Mouse (Mus musculus): ENCODE measurements at regions not wholly inside any gene's neighbourhood (a gene's known extent, or its start where the extent isn't known, plus 50 kb on each side); places are given as distances from the start of the nearest gene placed in this dataset.

DNA sequence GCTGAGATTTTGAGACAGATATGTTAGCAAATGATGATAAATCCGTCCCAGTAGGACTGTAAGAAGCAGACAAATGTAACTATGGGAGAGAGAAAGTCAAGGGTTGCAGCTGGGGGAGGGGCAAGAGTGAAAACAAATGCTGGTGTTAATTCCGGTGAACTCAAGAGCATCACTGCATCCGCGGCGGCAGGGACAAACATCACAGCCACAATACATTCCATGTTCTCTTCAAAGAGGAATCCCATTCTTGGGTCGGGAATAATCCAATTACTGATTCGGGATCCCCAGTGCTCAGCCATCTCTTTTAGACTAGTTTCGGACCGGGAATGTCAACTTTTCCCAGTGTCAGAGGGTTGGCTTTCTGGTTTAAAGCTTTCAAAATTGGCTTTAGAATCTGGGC lies 243.5 kb upstream of the Irx5 start:
- Histone ChIP-seq H3K36me3 (ENCODE audit: control insufficient read depth, insufficient read depth, low read length) (no peaks in the 10 kb centered on the region), H3K27me3 (ENCODE audit: control insufficient read depth, insufficient read depth, low read length) (no peaks in the 10 kb centered on the region), H3K27ac (ENCODE audit: low read depth, low read length) (no peak overlapping the region), H3K4me2 (ENCODE audit: low read depth) (peak overlapping the region; percentile 32), H3K9me3 (ENCODE audit: control insufficient read depth, low read length) (no peaks in the 10 kb centered on the region), H3K9ac (ENCODE audit: low read length) (no peak overlapping the region), H3K4me1 (ENCODE audit: control insufficient read depth, insufficient read depth, low read length) (peaks cover 16% of the 10 kb centered on the region), H3K4me3 (ENCODE audit: low read depth, low read length) (no peak overlapping the region)
- no peak for ATAC-seq (ENCODE audit: insufficient read depth, low FRiP score, low TSS enrichment)
- 6% methylated on average over 9 of the region's 9 CpGs for WGBS
- DNase-seq (ENCODE audit: low spot score): peak; percentile 48

DNA sequence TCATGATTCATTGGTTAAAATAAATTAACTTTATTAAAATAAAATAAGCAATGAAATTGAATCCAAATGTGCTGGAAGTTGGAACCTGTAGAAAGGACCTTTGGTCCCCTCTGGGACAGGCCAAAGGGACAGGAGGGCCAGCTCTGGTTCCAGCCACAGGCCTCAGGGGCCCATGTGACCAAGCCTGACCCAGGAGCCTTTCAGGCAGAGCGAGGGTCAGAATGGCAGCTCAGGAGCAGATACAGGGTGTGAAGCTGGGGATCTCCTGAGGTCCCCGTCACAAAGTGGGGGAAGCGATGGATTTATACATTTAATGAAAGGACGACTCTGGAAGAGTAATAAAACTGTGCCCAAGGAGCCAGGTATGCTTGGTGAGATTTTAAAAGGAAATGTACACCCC lies 244.0 kb upstream of the Irx5 start:
- WGBS: 32% methylated on average over 4 of the region's 4 CpGs
- Histone ChIP-seq H3K4me2 (ENCODE audit: low read depth) (no peak overlapping the region), H3K27me3 (ENCODE audit: control insufficient read depth, insufficient read depth, low read length) (no peaks in the 10 kb centered on the region), H3K27ac (ENCODE audit: low read depth, low read length) (no peak overlapping the region), H3K4me3 (ENCODE audit: low read depth, low read length) (no peak overlapping the region), H3K9me3 (ENCODE audit: control insufficient read depth, low read length) (no peaks in the 10 kb centered on the region), H3K4me1 (ENCODE audit: control insufficient read depth, insufficient read depth, low read length) (peaks cover 16% of the 10 kb centered on the region), H3K9ac (ENCODE audit: low read length) (no peak overlapping the region), H3K36me3 (ENCODE audit: control insufficient read depth, insufficient read depth, low read length) (no peaks in the 10 kb centered on the region)
- ATAC-seq (ENCODE audit: insufficient read depth, low FRiP score, low TSS enrichment): no peak
- DNase-seq (ENCODE audit: low spot score): no peak

GRCm38 (mm10) chr8:92104561-92104960 lies 252.9 kb upstream of the Irx5 start:
- WGBS: 58% methylated on average over 6 of the region's 6 CpGs
- no peaks in the 10 kb centered on the region for H3K27me3 ChIP-seq (ENCODE audit: control insufficient read depth, insufficient read depth, low read length)
- no peaks in the 10 kb centered on the region for H3K9me3 ChIP-seq (ENCODE audit: control insufficient read depth, low read length)
- DNase-seq (ENCODE audit: low spot score) (no peak), ATAC-seq (ENCODE audit: insufficient read depth, low FRiP score, low TSS enrichment) (no peak)
- H3K27ac ChIP-seq (ENCODE audit: low read depth, low read length): no peak overlapping the region
- no peaks in the 10 kb centered on the region for H3K4me1 ChIP-seq (ENCODE audit: control insufficient read depth, insufficient read depth, low read length)
- no peak overlapping the region for H3K4me3 ChIP-seq (ENCODE audit: low read depth, low read length)
- no peaks in the 10 kb centered on the region for H3K36me3 ChIP-seq (ENCODE audit: control insufficient read depth, insufficient read depth, low read length)
- no peak overlapping the region for H3K4me2 ChIP-seq (ENCODE audit: low read depth)
- no peak overlapping the region for H3K9ac ChIP-seq (ENCODE audit: low read length)

- 86% methylated on average over 4 of the region's 4 CpGs for WGBS
These were observed 254.9 kb upstream of the Irx5 start for GRCm38 (mm10) chr8:92102521-92102920.

GRCm38 (mm10) chr8:92095276-92095675 lies 262.1 kb upstream of the Irx5 start:
- Histone ChIP-seq H3K9me3 (ENCODE audit: control insufficient read depth, low read length) (no peaks in the 10 kb centered on the region), H3K27me3 (ENCODE audit: control insufficient read depth, insufficient read depth, low read length) (no peaks in the 10 kb centered on the region), H3K9ac (ENCODE audit: low read length) (no peak overlapping the region), H3K4me2 (ENCODE audit: low read depth) (no peak overlapping the region), H3K4me1 (ENCODE audit: control insufficient read depth, insufficient read depth, low read length) (no peaks in the 10 kb centered on the region), H3K27ac (ENCODE audit: low read depth, low read length) (no peak overlapping the region), H3K36me3 (ENCODE audit: control insufficient read depth, insufficient read depth, low read length) (no peaks in the 10 kb centered on the region), H3K4me3 (ENCODE audit: low read depth, low read length) (no peak overlapping the region)
- DNase-seq (ENCODE audit: low spot score) (no peak), ATAC-seq (ENCODE audit: insufficient read depth, low FRiP score, low TSS enrichment) (no peak)
- WGBS: 58% methylated on average over 12 of the region's 12 CpGs

More at GRCm38 (mm10) chr8:92102521-92102920, 254.9 kb upstream of the Irx5 start:
- H3K4me2 ChIP-seq (ENCODE audit: low read depth): no peak overlapping the region
- H3K36me3 ChIP-seq (ENCODE audit: control insufficient read depth, insufficient read depth, low read length): no peaks in the 10 kb centered on the region
- H3K27me3 ChIP-seq (ENCODE audit: control insufficient read depth, insufficient read depth, low read length): no peaks in the 10 kb centered on the region
- no peak overlapping the region for H3K4me3 ChIP-seq (ENCODE audit: low read depth, low read length)
- no peak for ATAC-seq (ENCODE audit: insufficient read depth, low FRiP score, low TSS enrichment)
- no peak overlapping the region for H3K9ac ChIP-seq (ENCODE audit: low read length)
- no peaks in the 10 kb centered on the region for H3K9me3 ChIP-seq (ENCODE audit: control insufficient read depth, low read length)
- H3K4me1 ChIP-seq (ENCODE audit: control insufficient read depth, insufficient read depth, low read length): no peaks in the 10 kb centered on the region
- DNase-seq (ENCODE audit: low spot score): no peak
- H3K27ac ChIP-seq (ENCODE audit: low read depth, low read length): no peak overlapping the region

DNA sequence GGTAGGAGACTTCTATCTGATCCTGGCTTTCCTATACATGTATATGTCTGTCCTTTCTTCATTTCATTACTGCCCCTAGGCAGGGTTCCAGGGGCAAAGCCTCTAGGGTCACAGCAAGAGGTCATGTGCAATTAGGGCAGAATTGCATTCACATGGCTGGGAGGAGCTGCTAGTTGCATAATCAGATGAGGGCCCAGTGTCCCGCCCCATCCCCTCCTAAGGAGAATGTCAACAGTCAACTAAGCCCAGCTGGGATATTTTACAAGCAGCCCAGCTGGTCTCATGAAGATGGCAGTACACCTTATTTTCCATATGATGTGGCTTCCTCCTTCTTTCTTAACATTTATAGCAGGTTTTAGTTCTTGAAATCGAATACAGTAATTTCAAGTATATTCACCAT lies 273.3 kb upstream of the Irx5 start:
- no peak overlapping the region for H3K4me2 ChIP-seq (ENCODE audit: low read depth)
- H3K27ac ChIP-seq (ENCODE audit: low read depth, low read length): no peak overlapping the region
- no peak overlapping the region for H3K9ac ChIP-seq (ENCODE audit: low read length)
- H3K9me3 ChIP-seq (ENCODE audit: control insufficient read depth, low read length): no peaks in the 10 kb centered on the region
- H3K27me3 ChIP-seq (ENCODE audit: control insufficient read depth, insufficient read depth, low read length): no peaks in the 10 kb centered on the region
- no peak overlapping the region for H3K4me3 ChIP-seq (ENCODE audit: low read depth, low read length)
- DNase-seq (ENCODE audit: low spot score): no peak
- H3K36me3 ChIP-seq (ENCODE audit: control insufficient read depth, insufficient read depth, low read length): no peaks in the 10 kb centered on the region
- ATAC-seq (ENCODE audit: insufficient read depth, low FRiP score, low TSS enrichment): no peak
- no peaks in the 10 kb centered on the region for H3K4me1 ChIP-seq (ENCODE audit: control insufficient read depth, insufficient read depth, low read length)
- WGBS: 45% methylated on average over 2 of the region's 2 CpGs

GRCm38 (mm10) chr8:92081900-92082299 lies 275.5 kb upstream of the Irx5 start:
- Histone ChIP-seq H3K27me3 (ENCODE audit: control insufficient read depth, insufficient read depth, low read length) (no peaks in the 10 kb centered on the region), H3K4me2 (ENCODE audit: low read depth) (no peak overlapping the region), H3K4me3 (ENCODE audit: low read depth, low read length) (no peak overlapping the region), H3K36me3 (ENCODE audit: control insufficient read depth, insufficient read depth, low read length) (no peaks in the 10 kb centered on the region), H3K27ac (ENCODE audit: low read depth, low read length) (no peak overlapping the region), H3K9me3 (ENCODE audit: control insufficient read depth, low read length) (no peaks in the 10 kb centered on the region), H3K9ac (ENCODE audit: low read length) (no peak overlapping the region), H3K4me1 (ENCODE audit: control insufficient read depth, insufficient read depth, low read length) (no peaks in the 10 kb centered on the region)
- DNase-seq (ENCODE audit: low spot score) (no peak), ATAC-seq (ENCODE audit: insufficient read depth, low FRiP score, low TSS enrichment) (no peak)
- WGBS: 84% methylated on average over 6 of the region's 6 CpGs

GRCm38 (mm10) chr8:92080852-92081251 lies 276.6 kb upstream of the Irx5 start:
- no peak overlapping the region for H3K9ac ChIP-seq (ENCODE audit: low read length)
- DNase-seq (ENCODE audit: low spot score): no peak
- no peaks in the 10 kb centered on the region for H3K9me3 ChIP-seq (ENCODE audit: control insufficient read depth, low read length)
- H3K4me2 ChIP-seq (ENCODE audit: low read depth): no peak overlapping the region
- ATAC-seq (ENCODE audit: insufficient read depth, low FRiP score, low TSS enrichment): no peak
- WGBS: 84% methylated on average over 8 of the region's 8 CpGs
- no peak overlapping the region for H3K27ac ChIP-seq (ENCODE audit: low read depth, low read length)
- H3K36me3 ChIP-seq (ENCODE audit: control insufficient read depth, insufficient read depth, low read length): no peaks in the 10 kb centered on the region
- no peaks in the 10 kb centered on the region for H3K4me1 ChIP-seq (ENCODE audit: control insufficient read depth, insufficient read depth, low read length)
- H3K4me3 ChIP-seq (ENCODE audit: low read depth, low read length): no peak overlapping the region
- H3K27me3 ChIP-seq (ENCODE audit: control insufficient read depth, insufficient read depth, low read length): no peaks in the 10 kb centered on the region

DNA sequence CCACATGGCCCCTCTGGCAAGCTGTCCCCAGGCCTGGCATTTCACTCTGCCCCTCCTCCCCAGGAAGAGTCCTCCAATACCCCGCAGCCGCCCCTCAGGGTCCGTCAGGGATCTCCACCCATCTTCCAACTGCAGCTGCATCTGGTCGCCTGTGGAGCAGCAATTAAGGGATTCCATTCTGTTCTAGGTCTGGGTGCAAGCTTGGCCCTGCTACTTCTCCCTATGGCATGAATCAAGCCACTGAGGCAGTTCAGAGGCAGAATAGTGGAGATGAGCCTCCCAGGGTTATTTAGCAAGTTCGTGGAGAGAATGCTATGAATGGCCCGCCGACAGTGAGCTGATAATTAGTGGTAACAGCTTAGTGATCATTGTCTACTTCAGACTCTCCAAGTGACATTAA lies 275.7 kb upstream of the Irx3 start:
- Histone ChIP-seq H3K4me1 (ENCODE audit: control insufficient read depth, insufficient read depth, low read length) (no peaks in the 10 kb centered on the region), H3K4me3 (ENCODE audit: low read depth, low read length) (no peak overlapping the region), H3K27me3 (ENCODE audit: control insufficient read depth, insufficient read depth, low read length) (no peaks in the 10 kb centered on the region), H3K36me3 (ENCODE audit: control insufficient read depth, insufficient read depth, low read length) (no peaks in the 10 kb centered on the region), H3K4me2 (ENCODE audit: low read depth) (no peak overlapping the region), H3K9ac (ENCODE audit: low read length) (no peak overlapping the region), H3K27ac (ENCODE audit: low read depth, low read length) (no peak overlapping the region), H3K9me3 (ENCODE audit: control insufficient read depth, low read length) (no peaks in the 10 kb centered on the region)
- DNase-seq (ENCODE audit: low spot score) (no peak), ATAC-seq (ENCODE audit: insufficient read depth, low FRiP score, low TSS enrichment) (no peak)
- WGBS: 35% methylated on average over 7 of the region's 7 CpGs
